ENCODE assay signal across 7 mouse cellular contexts in the genomic region with DNA sequence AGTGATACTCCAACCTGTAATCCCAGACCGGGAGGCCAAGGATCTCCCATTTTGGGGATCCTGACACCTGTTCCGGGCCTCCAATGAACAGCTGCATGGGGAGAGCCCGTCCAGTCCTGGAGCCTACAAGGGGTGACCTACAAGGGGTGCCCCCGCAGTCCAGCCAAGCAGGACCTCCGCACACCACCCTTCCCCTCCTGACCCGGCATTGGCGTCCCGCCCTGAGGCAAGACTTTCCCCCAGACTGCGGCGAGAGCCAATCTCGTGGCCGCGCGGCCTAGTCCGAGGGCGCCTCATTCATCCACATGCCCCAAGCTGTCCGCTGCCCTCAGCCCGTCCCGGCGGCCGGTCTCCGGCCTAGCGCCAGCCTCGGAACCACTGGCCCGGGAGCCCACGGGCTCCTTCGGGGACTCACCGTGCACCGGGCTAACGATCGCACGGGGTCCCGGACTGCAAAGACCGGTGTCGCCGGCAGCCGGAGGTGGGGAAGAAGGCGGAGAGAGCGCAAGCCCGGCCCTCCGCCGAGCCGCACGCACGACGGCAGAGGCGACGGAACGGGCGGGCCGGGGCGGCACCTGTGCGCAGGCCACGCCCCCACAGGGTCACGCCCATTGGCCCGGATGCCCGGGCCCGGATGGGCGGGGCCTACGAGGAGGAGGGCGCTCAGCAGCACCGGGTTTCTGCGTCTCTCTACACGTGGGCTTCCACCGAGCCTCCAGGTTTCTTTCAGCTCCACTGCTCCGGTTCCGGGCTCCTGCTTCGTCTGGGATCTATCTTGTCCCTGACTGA. TPM values are rescaled to one million over a fixed set of nuclear protein-coding genes. Genes with fewer than 3 reads are reported as not detected.
DNase-seq lines count a peak whose midpoint lies in the region; ATAC-seq lines count a peak whose summit lies in the region.

No protein-coding gene starts in this region.

- intact Hi-C loops in left cerebral cortex, postnatal 36 days (cut with DNase I) = loop anchor here (5.0 kb wide), 1 partner anchor 63 kb away; no protein-coding TSS in a partner anchor

- ATAC-seq in intestine, embryonic 16.5 days = peak; percentile 96
- ATAC-seq in midbrain, embryonic 11.5 days (ENCODE audit: low FRiP score) = peak; percentile 98

- no peaks in the 10 kb centered on the region for H3K27me3 ChIP-seq in intestine, embryonic 16.5 days (replicated peaks; ENCODE audit: control insufficient read depth, insufficient read depth, low read length)
- H3K27me3 ChIP-seq in midbrain, embryonic 11.5 days (ENCODE audit: control insufficient read depth, insufficient read depth, low read length) = no peaks in the 10 kb centered on the region

- WGBS in intestine, embryonic 16.5 days = 0% methylated on average over 68 of the region's 68 CpGs
- WGBS in midbrain, embryonic 11.5 days = under 1% methylated on average over 68 of the region's 68 CpGs

- peak; percentile 91 for DNase-seq in adrenal gland, adult 8-10 months
- peak; percentile 91 for DNase-seq in embryo, embryonic 9.5 days (ENCODE audit: extremely low spot score)
- DNase-seq in gastrocnemius, postnatal 4 days (ENCODE audit: low spot score in 2 of 2) = peak; percentile 86 to 91
- peak; percentile 89 to 94 for DNase-seq in left cerebral cortex, postnatal 36 days (ENCODE audit: low spot score in 2 of 2)
- DNase-seq in midbrain, embryonic 11.5 days (ENCODE audit: low spot score, missing footprints) = peak; percentile 99
- peak; percentile 85 for DNase-seq in skeletal muscle tissue, adult 2 months (ENCODE audit: low read depth, low spot score)

- H3K4me1 ChIP-seq in intestine, embryonic 16.5 days (ENCODE audit: control insufficient read depth, insufficient read depth, low read length) = peaks cover 8% of the 10 kb centered on the region
- H3K4me1 ChIP-seq in midbrain, embryonic 11.5 days (ENCODE audit: control insufficient read depth, insufficient read depth, low read length) = peaks cover 10% of the 10 kb centered on the region

- peak overlapping the region; percentile 74 for H3K4me2 ChIP-seq in intestine, embryonic 16.5 days (ENCODE audit: low read depth, low read length)
- H3K4me2 ChIP-seq in midbrain, embryonic 11.5 days = peak overlapping the region; percentile 92

- H3K9ac ChIP-seq in intestine, embryonic 16.5 days (ENCODE audit: low read depth, low read length) = peak overlapping the region; percentile 87
- peak overlapping the region; percentile 83 for H3K9ac ChIP-seq in midbrain, embryonic 11.5 days (ENCODE audit: low read length)

- H3K27ac ChIP-seq in intestine, embryonic 16.5 days (ENCODE audit: low read length) = peak overlapping the region; percentile 69
- H3K27ac ChIP-seq in midbrain, embryonic 11.5 days (ENCODE audit: low read depth, low read length) = no peak overlapping the region

- H3K4me3 ChIP-seq in intestine, embryonic 16.5 days (ENCODE audit: low read length) = peak overlapping the region; percentile 84
- H3K4me3 ChIP-seq in midbrain, embryonic 11.5 days (ENCODE audit: low read depth, low read length) = peak overlapping the region; percentile 72

- H3K9me3 ChIP-seq in intestine, embryonic 16.5 days (ENCODE audit: control insufficient read depth, low read length) = no peaks in the 10 kb centered on the region
- H3K9me3 ChIP-seq in midbrain, embryonic 11.5 days (ENCODE audit: control insufficient read depth, low read length) = no peaks in the 10 kb centered on the region

- no peaks in the 10 kb centered on the region for H3K36me3 ChIP-seq in intestine, embryonic 16.5 days (ENCODE audit: control insufficient read depth, insufficient read depth, low read length)
- no peaks in the 10 kb centered on the region for H3K36me3 ChIP-seq in midbrain, embryonic 11.5 days (ENCODE audit: control insufficient read depth, insufficient read depth, low read length)

RNA-seq across cellular contexts. Expression of a gene that starts 4.7 kb away (rescaled TPM):
- 10 to 100 TPM; 53.6 to 59.3 (median 56.3) TPM for total RNA-seq in adrenal gland, adult 8-10 months (2022)
- 100 to 1,000 TPM in 1 of 2 experiments, 10 to 100 TPM in 1; 95.9 to 103 TPM for total RNA-seq in gastrocnemius, postnatal 4 days (2021)
- polyA plus RNA-seq in intestine, embryonic 16.5 days (2015; fragmentation: Nextera tagmentation; extraction: Ambion mirVana) = 73.7 and 81.5 TPM in 2 replicates
- 100 to 1,000 TPM; 101 to 103 TPM for total RNA-seq in left cerebral cortex, postnatal 36 days (2021)
- 99.2 and 101 TPM in 2 replicates for polyA plus RNA-seq in midbrain, embryonic 11.5 days (2014; fragmentation: Nextera tagmentation; extraction: Ambion mirVana)

RNA-seq across cellular contexts. Expression of a gene that starts 57.7 kb away (rescaled TPM):
- total RNA-seq in adrenal gland, adult 8-10 months (2022) = not detected
- not detected for total RNA-seq in gastrocnemius, postnatal 4 days (2021)
- polyA plus RNA-seq in intestine, embryonic 16.5 days (2015; fragmentation: Nextera tagmentation; extraction: Ambion mirVana) = not detected in 2 replicates
- 1 to 10 TPM; 2.8 to 4.6 TPM for total RNA-seq in left cerebral cortex, postnatal 36 days (2021)
- 2.8 and 3.3 TPM in 2 replicates for polyA plus RNA-seq in midbrain, embryonic 11.5 days (2014; fragmentation: Nextera tagmentation; extraction: Ambion mirVana)
